Mouse (Mus musculus): ENCODE results near the gene Serinc3. TPM values are rescaled to one million over a fixed set of nuclear protein-coding genes. Genes with fewer than 3 reads are reported as not detected.
"Not testable (repeated sequence)": the region's sequence is repeated elsewhere in the genome, so short reads cannot be mapped to it uniquely, and the experiment has no call there.

Serinc3 gene
- 646 and 682 TPM in 2 replicates for total RNA-seq (2017)

- peak; percentile 77 for ATAC-seq (replicated peaks; ENCODE audit: low read depth, poor library complexity, severe bottlenecking)
These were observed at the start of gene Serinc3 for GRCm38 (mm10) chr2:163644575-163645385. Gene Serinc3 (minus strand): TSS chr2:163645131.

- no peak for ATAC-seq (replicated peaks; ENCODE audit: low read depth, poor library complexity, severe bottlenecking)
These were observed 48.9 kb upstream of the Serinc3 start for GRCm38 (mm10) chr2:163693716-163694314.

GRCm38 (mm10) chr2:163692873-163693612, 48.1 kb upstream of the Serinc3 start:
- peak; percentile 51 for ATAC-seq (replicated peaks; ENCODE audit: low read depth, poor library complexity, severe bottlenecking)

GRCm38 (mm10) chr2:163691846-163692605, 47.1 kb upstream of the Serinc3 start:
- ATAC-seq (replicated peaks; ENCODE audit: low read depth, poor library complexity, severe bottlenecking) = peak; percentile 45; the same call in 1 of the 2 replicates

DNA sequence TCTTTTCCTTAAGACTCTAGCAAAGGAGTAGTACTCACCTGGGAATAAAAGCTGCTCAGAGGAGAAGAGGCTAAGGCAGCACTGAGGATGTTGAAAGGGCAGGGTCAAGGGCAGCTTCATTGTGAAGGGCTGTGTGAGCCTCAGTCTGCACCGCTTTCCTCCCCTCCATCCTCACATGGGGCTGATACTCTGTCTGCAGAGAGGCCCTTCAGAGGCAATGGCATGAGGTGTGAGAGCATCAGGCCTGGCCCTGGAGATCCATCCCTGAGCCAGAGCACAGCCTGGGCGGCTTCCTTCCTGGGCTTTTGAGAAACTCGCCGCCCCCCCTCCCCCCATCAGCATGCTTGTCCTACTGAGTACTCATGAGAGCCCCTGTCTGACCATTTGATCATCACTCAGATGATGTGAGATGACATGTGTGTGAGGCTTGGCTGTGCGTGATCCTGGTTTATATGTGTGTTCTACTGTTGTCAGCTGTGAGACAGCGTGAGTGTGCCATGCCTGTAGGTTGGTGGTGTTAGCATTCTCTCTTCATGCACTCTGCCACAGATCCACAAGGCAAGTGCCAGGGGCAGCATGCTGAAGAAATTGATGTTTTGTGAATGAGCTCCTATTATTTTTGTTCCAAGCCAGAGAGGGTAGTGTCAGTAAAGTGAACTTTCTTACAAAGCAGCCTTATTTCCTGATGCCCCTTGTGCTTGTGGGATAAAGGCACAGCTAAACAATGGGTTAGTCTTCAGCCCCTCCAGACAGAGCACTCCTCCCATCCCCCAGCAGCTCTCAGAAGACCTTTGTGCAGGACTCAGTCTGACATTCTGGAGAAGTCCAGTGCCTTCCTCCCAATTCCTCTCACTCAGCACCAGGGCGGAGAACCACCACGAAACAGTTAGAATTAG, 45.7 kb upstream of the Serinc3 start:
- ATAC-seq (replicated peaks; ENCODE audit: low read depth, poor library complexity, severe bottlenecking) = no peak

DNA sequence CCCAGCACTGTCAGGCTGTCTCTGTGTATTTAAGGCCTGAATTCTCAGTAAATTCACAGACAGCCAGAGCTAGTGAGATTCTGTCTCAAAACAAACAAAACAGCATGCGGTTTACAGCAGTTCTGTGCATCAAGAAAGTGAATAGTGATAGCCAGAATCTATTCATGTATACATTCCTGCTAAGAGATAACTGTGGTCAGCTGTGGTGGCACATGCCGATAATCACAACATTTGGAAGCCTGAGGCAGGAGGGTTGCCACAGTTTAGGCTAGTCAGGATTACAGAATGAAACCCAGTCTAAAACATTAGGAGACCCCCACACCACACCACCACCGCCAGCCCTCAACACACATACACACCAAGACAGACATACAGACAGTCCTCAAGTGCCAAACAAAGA, 44.8 kb upstream of the Serinc3 start:
- ATAC-seq (replicated peaks; ENCODE audit: low read depth, poor library complexity, severe bottlenecking) = no peak

DNA sequence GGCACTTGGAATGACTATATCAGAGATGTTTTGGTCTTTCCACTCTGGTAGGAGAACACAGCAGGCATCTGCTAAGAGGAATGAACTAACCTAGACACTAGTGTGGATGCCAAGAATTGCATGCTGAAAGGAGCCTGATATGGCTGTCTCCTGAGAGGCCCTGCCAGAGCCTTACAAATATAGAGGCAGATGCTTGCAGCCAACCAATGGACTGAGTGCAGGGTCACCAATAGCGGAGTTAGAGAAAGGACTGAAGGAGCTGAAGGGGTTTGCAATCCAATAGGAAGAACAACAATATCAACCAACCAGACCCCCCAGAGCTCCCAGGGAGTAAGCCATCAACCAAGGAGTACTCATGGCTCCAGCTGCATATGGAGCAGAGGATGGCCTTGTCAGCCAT, 43.4 kb upstream of the Serinc3 start:
- ATAC-seq (replicated peaks; ENCODE audit: low read depth, poor library complexity, severe bottlenecking) = not testable (repeated sequence)

- no peak for ATAC-seq (replicated peaks; ENCODE audit: low read depth, poor library complexity, severe bottlenecking)
These were observed 42.0 kb upstream of the Serinc3 start for GRCm38 (mm10) chr2:163686886-163687285.

GRCm38 (mm10) chr2:163686233-163686632, 41.3 kb upstream of the Serinc3 start:
- peak; percentile 66 for ATAC-seq (replicated peaks; ENCODE audit: low read depth, poor library complexity, severe bottlenecking)

GRCm38 (mm10) chr2:163685761-163686200, 40.9 kb upstream of the Serinc3 start:
- no peak for ATAC-seq (replicated peaks; ENCODE audit: low read depth, poor library complexity, severe bottlenecking)

DNA sequence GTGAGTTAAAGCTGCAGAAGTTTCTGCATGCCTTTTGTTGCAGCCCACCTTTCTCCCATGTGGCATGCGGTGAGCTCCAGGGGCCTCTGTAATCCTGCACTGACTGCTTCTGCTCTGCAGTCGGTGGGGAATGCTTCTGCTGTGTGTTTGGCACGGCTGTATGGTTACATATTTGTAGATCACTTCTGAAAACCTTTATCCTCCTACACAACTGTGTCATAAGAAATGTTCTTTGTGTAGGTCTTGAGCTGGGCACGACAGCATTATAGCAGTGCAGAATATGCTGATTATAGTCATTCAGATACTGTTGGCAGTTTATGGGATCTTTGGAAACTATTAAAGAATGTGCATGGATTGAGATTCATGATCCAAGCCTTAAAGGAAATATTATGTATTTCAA, 40.4 kb upstream of the Serinc3 start:
- no peak for ATAC-seq (replicated peaks; ENCODE audit: low read depth, poor library complexity, severe bottlenecking)

- no peak for ATAC-seq (replicated peaks; ENCODE audit: low read depth, poor library complexity, severe bottlenecking)
These were observed 37.4 kb upstream of the Serinc3 start for GRCm38 (mm10) chr2:163682344-163682743.

- peak; percentile 95 for ATAC-seq (replicated peaks; ENCODE audit: low read depth, poor library complexity, severe bottlenecking)
These were observed 31.8 kb upstream of the Serinc3 start for GRCm38 (mm10) chr2:163676745-163677144.

DNA sequence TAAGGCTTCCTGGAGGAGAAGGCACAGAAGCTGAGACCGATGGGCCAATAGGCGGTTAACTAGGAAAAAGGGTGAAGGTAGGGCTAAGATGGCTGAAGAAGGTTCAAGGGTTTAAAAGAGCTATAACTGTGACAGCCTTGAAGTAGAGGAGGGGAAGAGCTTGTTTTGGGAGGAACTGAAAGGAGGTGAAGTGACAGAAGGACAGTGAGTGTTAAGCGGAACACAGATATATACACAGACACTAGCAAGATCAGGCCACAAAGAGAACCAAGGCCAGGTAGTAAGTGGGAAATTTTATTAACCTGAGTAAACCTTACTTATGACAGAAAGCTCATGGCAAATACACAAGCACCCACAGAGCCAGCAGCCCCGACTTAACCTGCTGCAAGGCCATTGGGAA, 31.4 kb upstream of the Serinc3 start:
- peak; percentile 41; the same call in 1 of the 2 replicates for ATAC-seq (replicated peaks; ENCODE audit: low read depth, poor library complexity, severe bottlenecking)

DNA sequence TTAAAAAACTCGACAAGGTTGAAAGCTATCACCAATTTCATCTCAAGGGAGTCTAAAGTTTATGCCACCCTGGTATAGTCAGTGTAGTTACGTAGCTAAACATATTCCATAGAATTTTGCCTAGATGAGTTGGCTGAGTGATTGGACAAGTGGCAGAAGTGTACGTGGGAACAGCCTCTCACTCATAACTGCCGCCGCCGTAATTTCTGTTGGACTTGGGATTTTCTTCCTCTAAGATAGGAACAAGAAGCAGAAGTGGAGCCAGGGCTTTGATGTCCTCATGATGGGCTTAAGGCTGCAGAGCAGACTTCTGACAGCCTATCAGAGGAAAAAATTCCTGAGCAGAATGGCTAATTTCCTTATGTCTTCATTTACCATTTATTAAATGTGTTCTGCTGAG, 30.7 kb upstream of the Serinc3 start:
- ATAC-seq (replicated peaks; ENCODE audit: low read depth, poor library complexity, severe bottlenecking) = no peak

- ATAC-seq (replicated peaks; ENCODE audit: low read depth, poor library complexity, severe bottlenecking) = no peak
These were observed 30.3 kb upstream of the Serinc3 start for GRCm38 (mm10) chr2:163675144-163675619.

DNA sequence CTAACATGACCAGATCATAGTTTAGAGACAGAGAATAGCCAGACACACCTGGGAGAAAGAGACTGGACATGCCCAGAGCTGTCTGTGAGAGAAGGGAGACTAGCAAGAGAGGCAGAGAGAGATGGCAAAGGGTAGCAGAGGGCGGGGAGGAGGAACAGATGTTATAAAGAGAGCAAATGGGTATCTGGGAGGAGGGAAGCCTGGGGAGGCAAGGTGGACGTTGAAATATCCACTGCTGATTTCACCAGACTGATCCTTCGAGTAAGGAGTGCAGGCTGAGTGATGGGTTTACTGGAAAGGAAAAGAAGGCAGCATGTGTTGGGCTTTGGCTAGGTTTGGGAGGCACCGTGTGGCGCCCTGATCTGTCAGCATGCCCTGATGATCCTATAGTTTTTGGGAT, 29.5 kb upstream of the Serinc3 start:
- no peak for ATAC-seq (replicated peaks; ENCODE audit: low read depth, poor library complexity, severe bottlenecking)

DNA sequence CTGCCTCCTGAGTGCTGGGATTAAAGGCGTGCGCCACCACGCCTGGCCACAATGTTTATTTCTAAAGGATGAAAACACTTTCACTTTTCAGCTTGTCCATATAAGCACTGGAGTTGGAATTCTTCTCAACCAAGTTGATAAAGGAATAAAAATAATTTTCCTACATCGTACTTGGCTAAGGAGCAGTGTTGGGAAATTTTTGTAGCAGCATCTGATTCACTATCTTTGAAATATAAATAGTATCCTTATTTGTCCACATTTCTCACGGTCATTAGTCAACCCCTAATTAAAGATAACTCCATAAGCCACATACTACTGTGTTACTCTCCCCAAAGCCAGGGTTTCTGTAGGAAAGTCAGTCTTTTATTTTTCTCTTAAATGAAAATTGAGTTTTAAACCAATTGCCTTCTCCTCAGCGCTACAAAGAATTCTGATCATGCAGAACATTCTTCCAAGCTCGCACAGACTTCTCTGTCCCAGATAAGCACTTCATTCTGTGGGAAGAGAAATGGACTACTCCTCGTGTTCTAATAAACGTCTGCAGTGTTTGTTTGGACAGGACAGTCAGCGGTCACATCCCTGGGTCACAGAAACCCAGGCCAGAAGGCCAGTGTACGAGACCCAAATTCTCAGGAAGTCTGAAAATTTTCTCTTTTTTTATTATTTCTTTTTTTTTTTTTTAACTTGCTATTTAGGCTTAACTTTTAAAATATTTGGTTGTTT, 26.1 kb upstream of the Serinc3 start:
- ATAC-seq (replicated peaks; ENCODE audit: low read depth, poor library complexity, severe bottlenecking) = no peak

All from common myeloid progenitor, adult 5-6 weeks (primary cell).